Mouse (Mus musculus): Measurements from ENCODE around the gene Sipa1l2. TPM values are rescaled to one million over a fixed set of nuclear protein-coding genes. Genes with fewer than 3 reads are reported as not detected.

Gene Sipa1l2
- polyA plus RNA-seq, 1 experiment from 2014 or later = 8.2 TPM

- ATAC-seq (replicated peaks; ENCODE audit: low FRiP score, low read depth) = no peak
- Histone ChIP-seq H3K4me3 (replicated peaks; ENCODE audit: low read depth, low read length) (no peak overlapping the region), H3K36me3 (ENCODE audit: insufficient read depth, low read length) (no peaks in the 10 kb centered on the region), H3K9me3 (replicated peaks; ENCODE audit: low read length) (no peaks in the 10 kb centered on the region), H3K4me1 (replicated peaks; ENCODE audit: insufficient read depth, low read length) (peaks cover 29% of the 10 kb centered on the region; the same call in 1 of the 2 replicates), H3K9ac (ENCODE audit: low read depth, low read length) (no peak overlapping the region), H3K27ac (no peak overlapping the region), H3K4me2 (ENCODE audit: low read length) (no peak overlapping the region), H3K27me3 (ENCODE audit: insufficient read depth, low read length) (no peaks in the 10 kb centered on the region)
- no peak for TF ChIP-seq CTCF (IDR thresholded peaks at IDR 0.05; ENCODE audit: low read depth)
- 75% methylated on average over 1 of the region's 1 CpGs for WGBS
- DNase-seq (ENCODE audit: low spot score) = no peak
These were observed 57.0 kb downstream of the Sipa1l2 start for GRCm38 (mm10) chr8:125512561-125512960.

DNA sequence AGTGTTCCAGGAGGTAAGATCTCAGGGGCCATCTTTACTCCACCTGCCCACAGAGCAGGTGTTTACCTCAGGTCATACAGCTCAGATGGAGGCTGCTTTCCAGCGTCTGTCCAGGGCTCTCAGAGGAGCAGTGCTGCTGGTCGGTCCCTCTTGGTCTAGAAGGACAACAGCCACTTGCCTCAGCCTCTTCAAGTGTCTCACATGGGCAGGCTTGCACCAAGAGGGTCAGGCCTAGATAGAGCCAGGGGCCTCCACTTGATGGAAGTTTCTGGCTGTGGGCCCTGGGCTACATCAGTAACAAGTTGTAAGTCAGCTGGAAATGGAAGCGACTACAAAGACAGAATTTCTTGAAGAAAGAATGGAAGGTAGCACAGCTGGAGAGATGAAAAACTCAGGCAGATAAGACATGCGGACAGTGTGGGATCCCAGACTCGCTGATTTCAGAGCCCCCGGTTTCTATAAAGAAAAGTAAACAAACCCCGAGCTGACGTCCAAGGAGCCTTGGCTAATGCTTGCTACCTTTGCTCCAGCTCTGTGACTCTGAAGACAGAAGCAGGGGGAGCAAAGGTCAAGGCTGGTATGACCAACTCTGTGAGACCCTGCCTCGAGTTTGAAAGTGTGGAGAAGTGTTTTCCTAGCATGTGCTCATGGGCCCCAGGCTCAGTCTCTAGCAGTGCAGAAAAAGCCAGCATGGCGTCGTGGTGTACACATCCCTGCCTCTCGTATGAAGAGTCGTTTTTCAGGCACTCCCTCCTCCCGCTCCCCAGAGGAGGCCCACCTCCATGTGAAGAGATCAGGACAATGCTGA lies 58.5 kb downstream of the Sipa1l2 start:
- ATAC-seq (replicated peaks; ENCODE audit: low FRiP score, low read depth) = no peak; the same call in 1 of the 2 replicates
- Histone ChIP-seq H3K27ac (no peak overlapping the region), H3K9ac (ENCODE audit: low read depth, low read length) (no peak overlapping the region), H3K9me3 (replicated peaks; ENCODE audit: low read length) (no peaks in the 10 kb centered on the region), H3K36me3 (ENCODE audit: insufficient read depth, low read length) (no peaks in the 10 kb centered on the region), H3K27me3 (ENCODE audit: insufficient read depth, low read length) (no peaks in the 10 kb centered on the region), H3K4me3 (replicated peaks; ENCODE audit: low read depth, low read length) (no peak overlapping the region), H3K4me2 (ENCODE audit: low read length) (no peak overlapping the region), H3K4me1 (replicated peaks; ENCODE audit: insufficient read depth, low read length) (peaks cover 33% of the 10 kb centered on the region)
- WGBS = 52% methylated on average over 14 of the region's 14 CpGs
- no peak for TF ChIP-seq CTCF (IDR thresholded peaks at IDR 0.05; ENCODE audit: low read depth)
- no peak for DNase-seq (ENCODE audit: low spot score)

DNA sequence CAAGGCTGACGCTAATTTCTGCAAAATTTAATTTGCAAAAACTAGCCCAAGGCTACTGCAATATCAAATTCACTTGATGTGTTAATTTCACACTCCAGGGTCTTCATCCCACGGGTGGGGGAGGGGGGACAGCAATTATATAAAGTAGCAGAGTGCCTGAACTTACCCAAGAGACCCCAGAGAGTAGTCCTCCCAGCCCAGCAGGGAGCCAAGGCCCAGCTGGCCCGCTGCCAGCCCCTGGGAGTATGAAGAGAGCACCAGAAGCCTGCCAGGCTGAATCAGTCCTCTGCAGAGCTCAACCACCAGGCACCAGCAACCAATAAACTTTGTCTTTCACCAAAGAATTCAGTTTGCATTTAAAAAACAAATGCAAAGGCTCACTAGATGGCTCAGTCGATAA lies 59.8 kb downstream of the Sipa1l2 start:
- Histone ChIP-seq H3K36me3 (ENCODE audit: insufficient read depth, low read length) (no peaks in the 10 kb centered on the region), H3K27ac (no peak overlapping the region), H3K27me3 (ENCODE audit: insufficient read depth, low read length) (no peaks in the 10 kb centered on the region), H3K4me3 (replicated peaks; ENCODE audit: low read depth, low read length) (no peak overlapping the region), H3K4me1 (replicated peaks; ENCODE audit: insufficient read depth, low read length) (peaks cover 42% of the 10 kb centered on the region), H3K9ac (ENCODE audit: low read depth, low read length) (no peak overlapping the region), H3K9me3 (replicated peaks; ENCODE audit: low read length) (no peaks in the 10 kb centered on the region), H3K4me2 (ENCODE audit: low read length) (no peak overlapping the region)
- ATAC-seq (replicated peaks; ENCODE audit: low FRiP score, low read depth) (no peak), DNase-seq (ENCODE audit: low spot score) (no peak)
- TF ChIP-seq CTCF (IDR thresholded peaks at IDR 0.05; ENCODE audit: low read depth) = no peak
- WGBS = 34% methylated on average over 4 of the region's 4 CpGs

DNA sequence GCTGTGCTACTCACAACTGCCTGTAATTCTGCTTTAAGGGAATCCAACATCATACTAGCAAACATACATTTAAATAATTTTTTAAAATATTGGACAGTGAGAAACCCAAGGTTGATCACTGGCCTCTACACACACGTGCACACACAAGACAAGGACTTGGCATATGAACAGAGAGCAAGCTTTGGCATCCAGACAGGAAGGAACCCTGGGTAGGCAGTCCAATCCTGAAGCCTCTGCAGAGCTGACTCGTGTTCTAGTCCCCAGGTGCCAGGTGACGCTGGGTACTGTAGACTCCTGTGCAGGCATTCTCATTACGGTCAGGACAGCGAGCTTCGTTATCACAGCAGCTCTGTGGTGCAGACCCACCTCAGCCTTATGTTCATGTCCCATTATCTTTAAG lies 60.4 kb downstream of the Sipa1l2 start:
- Histone ChIP-seq H3K4me1 (replicated peaks; ENCODE audit: insufficient read depth, low read length) (peaks cover 48% of the 10 kb centered on the region), H3K27me3 (ENCODE audit: insufficient read depth, low read length) (no peaks in the 10 kb centered on the region), H3K9me3 (replicated peaks; ENCODE audit: low read length) (no peaks in the 10 kb centered on the region), H3K27ac (no peak overlapping the region), H3K4me2 (ENCODE audit: low read length) (no peak overlapping the region), H3K4me3 (replicated peaks; ENCODE audit: low read depth, low read length) (no peak overlapping the region), H3K36me3 (ENCODE audit: insufficient read depth, low read length) (no peaks in the 10 kb centered on the region), H3K9ac (ENCODE audit: low read depth, low read length) (no peak overlapping the region)
- 87% methylated on average over 6 of the region's 6 CpGs for WGBS
- DNase-seq (ENCODE audit: low spot score) (no peak), ATAC-seq (replicated peaks; ENCODE audit: low FRiP score, low read depth) (no peak)
- no peak for TF ChIP-seq CTCF (IDR thresholded peaks at IDR 0.05; ENCODE audit: low read depth)

DNA sequence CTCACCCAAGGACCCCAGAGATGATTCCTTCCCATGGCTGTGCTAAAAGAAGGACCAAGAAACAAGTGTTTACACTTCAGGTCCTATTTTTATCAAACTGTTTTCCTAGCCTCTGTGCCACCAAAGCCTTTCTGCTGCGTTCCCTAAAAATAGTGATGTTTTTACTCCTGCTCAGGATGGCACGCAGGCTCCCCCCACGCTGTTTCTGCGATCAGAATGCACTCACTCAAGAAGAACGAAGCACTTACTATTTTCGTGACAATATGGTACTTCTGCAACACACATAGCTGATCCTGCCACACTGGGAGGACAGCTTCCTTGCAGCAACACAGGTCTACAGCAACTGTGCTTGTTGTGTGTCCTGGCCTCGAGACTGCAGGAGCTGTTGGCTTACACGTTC lies 62.3 kb downstream of the Sipa1l2 start:
- no peaks in the 10 kb centered on the region for H3K9me3 ChIP-seq (replicated peaks; ENCODE audit: low read length)
- no peaks in the 10 kb centered on the region for H3K27me3 ChIP-seq (ENCODE audit: insufficient read depth, low read length)
- no peak overlapping the region for H3K4me2 ChIP-seq (ENCODE audit: low read length)
- no peak overlapping the region for H3K9ac ChIP-seq (ENCODE audit: low read depth, low read length)
- H3K27ac ChIP-seq = no peak overlapping the region; the same call in 1 of the 2 replicates
- DNase-seq (ENCODE audit: low spot score) (no peak), ATAC-seq (replicated peaks; ENCODE audit: low FRiP score, low read depth) (no peak)
- peaks cover 44% of the 10 kb centered on the region for H3K4me1 ChIP-seq (replicated peaks; ENCODE audit: insufficient read depth, low read length)
- TF ChIP-seq CTCF (IDR thresholded peaks at IDR 0.05; ENCODE audit: low read depth) = no peak
- H3K36me3 ChIP-seq (ENCODE audit: insufficient read depth, low read length) = no peaks in the 10 kb centered on the region
- H3K4me3 ChIP-seq (replicated peaks; ENCODE audit: low read depth, low read length) = no peak overlapping the region
- 46% methylated on average over 8 of the region's 8 CpGs for WGBS

GRCm38 (mm10) chr8:125504605-125505257 lies 64.9 kb downstream of the Sipa1l2 start:
- no peak for TF ChIP-seq CTCF (IDR thresholded peaks at IDR 0.05; ENCODE audit: low read depth)
- Histone ChIP-seq H3K36me3 (ENCODE audit: insufficient read depth, low read length) (no peaks in the 10 kb centered on the region), H3K9me3 (replicated peaks; ENCODE audit: low read length) (no peaks in the 10 kb centered on the region), H3K9ac (ENCODE audit: low read depth, low read length) (no peak overlapping the region), H3K4me2 (ENCODE audit: low read length) (no peak overlapping the region), H3K27ac (no peak overlapping the region), H3K27me3 (ENCODE audit: insufficient read depth, low read length) (no peaks in the 10 kb centered on the region), H3K4me1 (replicated peaks; ENCODE audit: insufficient read depth, low read length) (peaks cover 43% of the 10 kb centered on the region), H3K4me3 (replicated peaks; ENCODE audit: low read depth, low read length) (no peak overlapping the region)
- DNase-seq (ENCODE audit: low spot score) (no peak), ATAC-seq (replicated peaks; ENCODE audit: low FRiP score, low read depth) (no peak)
- 51% methylated on average over 6 of the region's 6 CpGs for WGBS
